Mouse (Mus musculus): ENCODE measurements around the gene Nfat5.
A peak's percentile ranks its signal among the peaks of the same experiment; 100 is the strongest.

Nfat5 gene

GRCm38 (mm10) chr8:107293641-107294628, 665 bp downstream of the Nfat5 start:
- DNase-seq = peak; percentile 28

GRCm38 (mm10) chr8:107295450-107295849, 2.2 kb downstream of the Nfat5 start:
- no peak for DNase-seq

- no peak for DNase-seq
Measured at GRCm38 (mm10) chr8:107311876-107312275, 18.6 kb downstream of the Nfat5 start.

- peak; percentile 59 for DNase-seq
Measured at GRCm38 (mm10) chr8:107324142-107324541, 30.9 kb downstream of the Nfat5 start.

GRCm38 (mm10) chr8:107329595-107329994, 36.3 kb downstream of the Nfat5 start:
- no peak for DNase-seq

GRCm38 (mm10) chr8:107336480-107336879, 43.2 kb downstream of the Nfat5 start:
- no peak for DNase-seq

- DNase-seq = no peak
Measured at GRCm38 (mm10) chr8:107370311-107370710, 77.0 kb downstream of the Nfat5 start.

- DNase-seq = no peak
Measured at GRCm38 (mm10) chr8:107377346-107377745, 84.1 kb downstream of the Nfat5 start.

- no peak for DNase-seq
Measured at GRCm38 (mm10) chr8:107380734-107381133, 87.5 kb downstream of the Nfat5 start.

GRCm38 (mm10) chr8:107381666-107382065, 88.4 kb downstream of the Nfat5 start:
- DNase-seq = no peak

- DNase-seq = no peak
Measured at GRCm38 (mm10) chr8:107382898-107383297, 89.6 kb downstream of the Nfat5 start.

GRCm38 (mm10) chr8:107384651-107385050, 91.4 kb downstream of the Nfat5 start:
- no peak for DNase-seq

- DNase-seq = no peak
Measured at GRCm38 (mm10) chr8:107385063-107385462, 91.8 kb downstream of the Nfat5 start.

GRCm38 (mm10) chr8:107386171-107386570, 92.9 kb downstream of the Nfat5 start:
- no peak for DNase-seq

- no peak for DNase-seq
Measured at GRCm38 (mm10) chr8:107386642-107387041, 93.4 kb downstream of the Nfat5 start.

- DNase-seq = peak; percentile 32
Measured at GRCm38 (mm10) chr8:107387861-107388260, 94.6 kb downstream of the Nfat5 start.

- DNase-seq = peak; percentile 54
Measured at GRCm38 (mm10) chr8:107389557-107389956, 96.3 kb downstream of the Nfat5 start.

- DNase-seq = no peak
Measured at GRCm38 (mm10) chr8:107390476-107391135, 97.3 kb downstream of the Nfat5 start.

GRCm38 (mm10) chr8:107391136-107391516, 97.9 kb downstream of the Nfat5 start:
- no peak for DNase-seq

- no peak for DNase-seq
Measured at GRCm38 (mm10) chr8:107395397-107395796, 102.1 kb downstream of the Nfat5 start.

- no peak for DNase-seq
Measured at GRCm38 (mm10) chr8:107396106-107396670, 102.9 kb downstream of the Nfat5 start.

- DNase-seq = no peak
Measured at GRCm38 (mm10) chr8:107397665-107398064, 104.4 kb downstream of the Nfat5 start.

GRCm38 (mm10) chr8:107399495-107399894, 106.2 kb downstream of the Nfat5 start:
- no peak for DNase-seq

GRCm38 (mm10) chr8:107401866-107402265, 108.6 kb downstream of the Nfat5 start:
- DNase-seq = no peak
